Mouse (Mus musculus) CH12.LX (cell line): ENCODE results near the gene P2rx7. TPM values are rescaled to one million over a fixed set of nuclear protein-coding genes. Genes with fewer than 3 reads are reported as not detected.

Experiments
- DNase-seq: peaks from one replicate; pipeline ENCODE4 v3.0.0-alpha.2; 2013; ENCODE audit errors: extremely low read depth
- H3K27ac ChIP-seq: 2 replicates; pipeline ENCODE4 v1.5.1; 2012; ENCODE audit warnings: low read depth, mild to moderate bottlenecking, control low read depth, moderate library complexity; ENCODE audit not compliant: insufficient read depth
- H3K27me3 ChIP-seq: replicated peaks from 2 replicates; pipeline ENCODE3; 2012; ENCODE audit warnings: inconsistent platforms
- H3K36me3 ChIP-seq, 2 experiments: replicated peaks in 1 of 2; 2 replicates each; pipeline versions ENCODE3 to v1.6.1; 2012; ENCODE audit warnings: inconsistent platforms in 1 of 2, low read length in 1 of 2, mild to moderate bottlenecking in 1 of 2, mixed read lengths in 1 of 2, moderate library complexity in 1 of 2; ENCODE audit not compliant: control insufficient read depth in 1 of 2, insufficient read depth in 1 of 2
- H3K4me1 ChIP-seq, 2 experiments: 2 replicates each; pipeline ENCODE4 v1.6.1; 2012; ENCODE audit warnings: inconsistent platforms in 1 of 2, moderate library complexity in 1 of 2; ENCODE audit not compliant: insufficient read depth in 2 of 2, control insufficient read depth in 1 of 2
- H3K4me2 ChIP-seq: 2 replicates; pipeline ENCODE4 v1.6.1; 2012; ENCODE audit warnings: low read depth, mild to moderate bottlenecking, control low read depth; ENCODE audit not compliant: poor library complexity, insufficient read depth, severe bottlenecking
- H3K4me3 ChIP-seq, 3 experiments: fragments of 150-350 bp in 1 of 3; sonication (generic) in 1 of 3; replicated peaks in 1 of 3; 2 replicates each; pipeline versions ENCODE3 to v1.5.1; 2011 to 2012; ENCODE audit warnings: low read depth in 2 of 3, low read length in 2 of 3, mild to moderate bottlenecking in 2 of 3, moderate library complexity in 2 of 3, control low read depth in 1 of 3, improper control_type of control experiment in 1 of 3, inconsistent platforms in 1 of 3, mixed read lengths in 1 of 3; ENCODE audit not compliant: poor library complexity in 1 of 3
- H3K79me2 ChIP-seq: replicated peaks from 2 replicates; pipeline ENCODE4 v1.6.1; 2012; ENCODE audit warnings: mild to moderate bottlenecking, moderate library complexity; ENCODE audit not compliant: control insufficient read depth, poor library complexity, insufficient read depth, severe bottlenecking; ENCODE audit errors: extremely low read depth
- H3K9ac ChIP-seq: 2 replicates; pipeline ENCODE4 v1.6.1; 2012; ENCODE audit warnings: low read depth, mild to moderate bottlenecking, control low read depth, moderate library complexity; ENCODE audit not compliant: insufficient read depth
- H3K9me3 ChIP-seq: replicated peaks from 2 replicates; pipeline ENCODE3; 2012; ENCODE audit warnings: low read length, inconsistent platforms, mixed read lengths
- CHD1 ChIP-seq: IDR thresholded peaks from 2 replicates; pipeline ENCODE4 v1.6.1; 2012; ENCODE audit warnings: low read depth, low read length, improper control_type of control experiment, inconsistent platforms
- CHD2 ChIP-seq: IDR thresholded peaks from 2 replicates; pipeline ENCODE4 v1.6.1; 2011; ENCODE audit warnings: low read length, improper control_type of control experiment
- CTCF ChIP-seq, 2 experiments: IDR thresholded peaks in 1 of 2; conservative IDR thresholded peaks in 1 of 2; 2 replicates each; pipeline ENCODE4 v1.5.1; 2011 to 2012; ENCODE audit warnings: low read depth in 2 of 2, low read length in 2 of 2, improper control_type of control experiment in 1 of 2, inconsistent platforms in 1 of 2, mild to moderate bottlenecking in 1 of 2, moderate library complexity in 1 of 2
- ETS1 ChIP-seq: conservative IDR thresholded peaks from 2 replicates; pipeline ENCODE4 v1.6.1; 2012; ENCODE audit warnings: low read depth, mild to moderate bottlenecking, inconsistent platforms, low read length, improper control_type of control experiment, moderate library complexity
- IRF4 ChIP-seq: IDR thresholded peaks from 2 replicates; pipeline ENCODE4 v1.6.1; 2014; ENCODE audit warnings: low read depth, mild to moderate bottlenecking, inconsistent platforms, low read length, improper control_type of control experiment
- MAZ ChIP-seq: IDR thresholded peaks from 2 replicates; pipeline ENCODE4 v1.6.1; 2012; ENCODE audit warnings: low read depth, mild to moderate bottlenecking, inconsistent platforms, low read length, improper control_type of control experiment, moderate library complexity
- MEF2A ChIP-seq: IDR thresholded peaks from 2 replicates; pipeline ENCODE4 v1.6.1; 2014; ENCODE audit warnings: low read depth, mild to moderate bottlenecking, inconsistent platforms, low read length, improper control_type of control experiment, borderline replicate concordance
- MXI1 ChIP-seq: IDR thresholded peaks from 2 replicates; pipeline ENCODE4 v1.6.1; 2011; ENCODE audit warnings: mild to moderate bottlenecking, low read depth, low read length, improper control_type of control experiment
- PAX5 ChIP-seq: IDR thresholded peaks from 2 replicates; pipeline ENCODE4 v1.6.1; 2012; ENCODE audit warnings: low read length, inconsistent platforms, mixed read lengths
- POLR2A ChIP-seq: IDR thresholded peaks from 2 replicates; pipeline ENCODE4 v1.6.1; 2011; ENCODE audit warnings: low read depth, mild to moderate bottlenecking, improper control_type of control experiment, low read length
- POLR2AphosphoS2 ChIP-seq: IDR thresholded peaks from 2 replicates; pipeline ENCODE4 v1.6.1; 2011; ENCODE audit warnings: low read depth, low read length, improper control_type of control experiment
- RAD21 ChIP-seq: IDR thresholded peaks from 2 replicates; pipeline ENCODE4 v1.6.1; 2011; ENCODE audit warnings: low read depth, mild to moderate bottlenecking, low read length, improper control_type of control experiment, moderate library complexity
- SMC3 ChIP-seq: IDR thresholded peaks from 2 replicates; pipeline ENCODE4 v1.6.1; 2011; ENCODE audit warnings: low read depth, low read length, improper control_type of control experiment
- ZC3H11A ChIP-seq: IDR thresholded peaks from 2 replicates; pipeline ENCODE4 v1.6.1; 2012; ENCODE audit warnings: low read depth, mild to moderate bottlenecking, inconsistent platforms, low read length, improper control_type of control experiment
- ZMIZ1 ChIP-seq: IDR thresholded peaks from 2 replicates; pipeline ENCODE4 v1.6.1; 2012; ENCODE audit warnings: low read depth, mild to moderate bottlenecking, inconsistent platforms, low read length, improper control_type of control experiment
- ZNF384 ChIP-seq: IDR thresholded peaks from 2 replicates; pipeline ENCODE4 v1.6.1; 2012; ENCODE audit warnings: low read depth, low read length, improper control_type of control experiment, inconsistent platforms
- dilution Hi-C: fragments of 300-500 bp; cut with MboI; formaldehyde crosslinking; loops from 2 replicates; pipeline ENCODE4 v1.14.3; 2020; ENCODE audit warnings: low sequenced_read_pairs; ENCODE audit not compliant: extremely low pct_unique_long_range_greater_than_20kb, extremely low pct_ligation_motif_present
- in situ Hi-C: fragments of 300-500 bp; cut with MboI; formaldehyde crosslinking; loops from 3 replicates; pipeline ENCODE4 v1.14.3; 2019; ENCODE audit warnings: low sequenced_read_pairs, low pct_ligation_motif_present, low pct_unique_long_range_greater_than_20kb, mixed read lengths
- polyA plus RNA-seq: library from polyadenylated mRNA; unstranded; fragments of >175 nt; gene quantifications from 2 replicates; pipeline ENCODE4 v1.2.1, GENCODE M21; 2012; ENCODE audit warnings: low read depth; ENCODE audit not compliant: insufficient read length
- total RNA-seq, 2 experiments: library from RNA; depleted of rRNA; stranded (reverse); fragments of 300-350 nt in 1 of 2; fragments of >200 nt in 1 of 2; gene quantifications; 2 replicates each; pipeline ENCODE4 v1.2.3; 2012 to 2014

Gene P2rx7
- total and polyA plus RNA-seq, 3 experiments = 0.59 to 1.5 (median 1.5) TPM

- Histone ChIP-seq H3K9ac (no peak overlapping the region), H3K79me2 (no peaks in the 10 kb centered on the region), H3K9me3 (no peaks in the 10 kb centered on the region), H3K4me3 (no peak overlapping the region), H3K27me3 (no peaks in the 10 kb centered on the region), H3K4me1 (peaks cover 2 to 21% of the 10 kb centered on the region in 2 experiments; a peak in 2 of 4 replicates), H3K27ac (no peak overlapping the region), H3K36me3 (peaks cover 0 to 59% of the 10 kb centered on the region in 2 experiments), H3K4me2 (no peak overlapping the region)
- no peak for TF ChIP-seq MEF2A
- no peak for TF ChIP-seq ZMIZ1
- dilution Hi-C loops = no loop called here
- no peak for DNase-seq
- in situ Hi-C loops = no loop called here
Observed at GRCm38 (mm10) chr5:122730776-122731175, 87.1 kb downstream of the P2rx7 start.

GRCm38 (mm10) chr5:122731321-122731720 is 87.6 kb downstream of the P2rx7 start:
- Histone ChIP-seq H3K36me3 (peaks cover 0 to 62% of the 10 kb centered on the region in 2 experiments), H3K27me3 (no peaks in the 10 kb centered on the region), H3K9ac (no peak overlapping the region), H3K9me3 (no peaks in the 10 kb centered on the region), H3K4me1 (peaks cover 4 to 25% of the 10 kb centered on the region in 2 experiments; a peak in 2 of 4 replicates), H3K79me2 (no peaks in the 10 kb centered on the region), H3K4me2 (no peak overlapping the region), H3K4me3 (no peak overlapping the region), H3K27ac (no peak overlapping the region)
- dilution Hi-C loops (no loop called here), in situ Hi-C loops (no loop called here)
- DNase-seq = peak; percentile 58
- TF ChIP-seq MXI1 = no peak
- TF ChIP-seq IRF4 = no peak
- TF ChIP-seq RAD21 = peak; percentile 54
- TF ChIP-seq MEF2A = no peak
- peak; percentile 73 to 90 for TF ChIP-seq CTCF (conservative IDR thresholded peaks at IDR 0.05 in 1 of 2, IDR thresholded peaks at IDR 0.05 in 1 of 2; ENCODE audit: low read depth in 2 of 2, low read length in 2 of 2)
- peak; percentile 39 for TF ChIP-seq SMC3
- no peak for TF ChIP-seq ZNF384

GRCm38 (mm10) chr5:122731991-122732673 is 88.4 kb downstream of the P2rx7 start:
- Histone ChIP-seq H3K36me3 (peaks cover 2 to 64% of the 10 kb centered on the region in 2 experiments), H3K4me2 (no peak overlapping the region), H3K27ac (no peak overlapping the region), H3K9me3 (no peaks in the 10 kb centered on the region), H3K4me1 (peaks cover 6 to 28% of the 10 kb centered on the region in 2 experiments; a peak in 3 of 4 replicates), H3K9ac (no peak overlapping the region), H3K4me3 (no peak overlapping the region), H3K27me3 (no peaks in the 10 kb centered on the region), H3K79me2 (no peaks in the 10 kb centered on the region)
- dilution Hi-C loops = no loop called here
- no peak for TF ChIP-seq ZNF384
- no peak for TF ChIP-seq CHD2
- TF ChIP-seq ETS1 = no peak
- TF ChIP-seq ZC3H11A = no peak
- TF ChIP-seq PAX5 = no peak
- TF ChIP-seq CHD1 = no peak
- TF ChIP-seq MXI1 = no peak
- TF ChIP-seq SMC3 = no peak
- no peak for TF ChIP-seq POLR2AphosphoS2
- TF ChIP-seq POLR2A = no peak
- TF ChIP-seq MAZ = no peak
- in situ Hi-C loops = no loop called here
- no peak for DNase-seq
